Mouse (Mus musculus) hindbrain, embryonic 14.5 days (tissue): ENCODE data around the gene Them7. TPM values are rescaled to one million over a fixed set of nuclear protein-coding genes. Genes with fewer than 3 reads are reported as not detected.

ENCODE experiments used
- ATAC-seq: fragments of 200-750 bp; cut with Nextera tagmentation; 2 replicates; pipeline ENCODE4 v1.8.0; 2017; ENCODE audit warnings: moderate number of reproducible peaks, mild to moderate bottlenecking, moderate TSS enrichment, moderate library complexity; ENCODE audit not compliant: low FRiP score
- DNase-seq: peaks from one replicate; pipeline ENCODE4 v3.0.0-alpha.2; 2015; ENCODE audit warnings: low spot score
- H3K27ac ChIP-seq: fragments of 300-500 bp; sonication (generic); 2 replicates; pipeline ENCODE4 v1.5.1; 2014; ENCODE audit warnings: mild to moderate bottlenecking, moderate library complexity
- H3K27me3 ChIP-seq: fragments of 300-500 bp; sonication (generic); 2 replicates; pipeline ENCODE4 v1.6.1; 2014; ENCODE audit warnings: mild to moderate bottlenecking, low read length, mixed read lengths; ENCODE audit not compliant: control insufficient read depth, insufficient read depth
- H3K36me3 ChIP-seq: fragments of 300-500 bp; sonication (generic); replicated peaks from 2 replicates; pipeline ENCODE4 v1.6.1; 2014; ENCODE audit not compliant: control insufficient read depth, insufficient read depth
- H3K4me1 ChIP-seq: fragments of 300-500 bp; sonication (generic); replicated peaks from 2 replicates; pipeline ENCODE4 v1.6.1; 2014; ENCODE audit warnings: antibody characterized with exemption, low read length, mixed read lengths; ENCODE audit not compliant: control insufficient read depth, insufficient read depth
- H3K4me2 ChIP-seq: fragments of 300-500 bp; sonication (generic); replicated peaks from 2 replicates; pipeline ENCODE4 v1.6.1; 2014; ENCODE audit warnings: mild to moderate bottlenecking, moderate library complexity
- H3K4me3 ChIP-seq: fragments of 300-500 bp; sonication (generic); replicated peaks from 2 replicates; pipeline ENCODE4 v1.5.1; 2014; ENCODE audit warnings: mild to moderate bottlenecking, low read length
- H3K9ac ChIP-seq: fragments of 300-500 bp; sonication (generic); 2 replicates; pipeline ENCODE4 v1.6.1; 2014
- H3K9me3 ChIP-seq: fragments of 300-500 bp; sonication (generic); 2 replicates; pipeline ENCODE4 v1.6.1; 2016; ENCODE audit warnings: low read length; ENCODE audit not compliant: control insufficient read depth
- WGBS: fragments of 180-500 bp; shearing (Covaris S2); extraction: QIAGEN DNeasy Blood & Tissue Kit; methylation state at CpG from one replicate; pipeline ENCODE4 v1.1.7; 2014; 5-methylcytosine and 5-hydroxymethylcytosine counted together
- polyA plus RNA-seq: library from polyadenylated mRNA; unstranded; fragments of >200 nt; fragmentation: Nextera tagmentation; extraction: Ambion mirVana; gene quantifications from 2 replicates; pipeline ENCODE4 v1.2.1, GENCODE M21; 2014

Them7 gene
- polyA plus RNA-seq, 1 experiment from 2014 or later = not detected

DNA sequence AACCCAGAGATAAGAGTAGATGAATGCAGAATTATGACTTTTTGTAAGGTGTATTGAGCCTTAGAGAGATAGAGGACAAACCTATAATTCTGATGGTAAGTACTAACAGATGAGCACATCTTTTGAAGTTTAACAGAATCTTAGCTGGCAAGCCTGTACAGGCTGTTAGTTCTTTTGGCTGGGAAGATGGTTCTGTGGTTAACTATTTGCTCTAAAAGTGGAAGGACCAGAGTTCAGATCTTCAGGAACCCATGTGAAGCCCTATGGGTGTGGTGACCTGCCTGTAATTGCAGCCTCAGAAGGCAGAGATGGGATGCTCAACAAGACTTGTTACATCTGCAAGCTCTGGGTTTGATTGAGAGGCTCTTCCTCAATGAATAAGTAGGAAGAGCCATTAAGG, 59.7 kb downstream of the Them7 start:
- no peak overlapping the region for H3K27ac ChIP-seq
- H3K36me3 ChIP-seq = no peaks in the 10 kb centered on the region
- H3K9me3 ChIP-seq = no peaks in the 10 kb centered on the region
- no peak overlapping the region for H3K4me2 ChIP-seq
- DNase-seq (no peak), ATAC-seq (no peak)
- H3K4me1 ChIP-seq = no peaks in the 10 kb centered on the region
- no peaks in the 10 kb centered on the region for H3K27me3 ChIP-seq
- H3K4me3 ChIP-seq = no peak overlapping the region
- no peak overlapping the region for H3K9ac ChIP-seq

- Histone ChIP-seq H3K4me1 (no peaks in the 10 kb centered on the region), H3K9ac (no peak overlapping the region), H3K4me2 (no peak overlapping the region), H3K27ac (no peak overlapping the region), H3K4me3 (no peak overlapping the region), H3K36me3 (no peaks in the 10 kb centered on the region), H3K27me3 (no peaks in the 10 kb centered on the region), H3K9me3 (no peaks in the 10 kb centered on the region)
- ATAC-seq (no peak), DNase-seq (no peak)
- 68% methylated on average over 4 of the region's 4 CpGs for WGBS
Observed at GRCm38 (mm10) chr2:105284855-105285254, 60.7 kb downstream of the Them7 start.

DNA sequence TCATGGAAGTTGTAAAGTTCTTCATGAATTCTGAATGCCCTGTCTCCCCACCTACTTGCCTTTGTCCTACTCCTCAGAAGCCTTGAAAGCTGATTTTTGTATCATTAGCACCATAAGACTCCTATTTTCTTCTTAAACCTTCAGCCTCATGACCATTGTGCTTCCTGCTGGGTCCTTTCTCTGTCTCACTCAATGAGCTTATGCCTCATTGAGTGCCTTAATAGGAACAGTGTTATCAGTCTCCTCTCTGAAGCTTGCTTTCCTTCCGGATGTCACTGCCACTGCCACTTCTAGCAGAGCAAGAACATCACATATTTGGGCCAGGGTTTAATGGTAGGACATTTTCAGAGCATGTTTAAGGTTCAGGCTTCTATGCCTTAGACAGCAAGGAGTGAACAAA, 71.7 kb downstream of the Them7 start:
- no peak overlapping the region for H3K4me2 ChIP-seq
- H3K36me3 ChIP-seq = no peaks in the 10 kb centered on the region
- H3K9me3 ChIP-seq = no peaks in the 10 kb centered on the region
- H3K27me3 ChIP-seq = 0 out of 2 replicates have a peak, but pooled peaks cover 4% of the 10 kb centered on the region
- no peak overlapping the region for H3K4me3 ChIP-seq
- 0 out of 2 replicates have a peak, but pooled peaks cover 8% of the 10 kb centered on the region for H3K4me1 ChIP-seq
- H3K9ac ChIP-seq = no peak overlapping the region
- H3K27ac ChIP-seq = no peak overlapping the region
- ATAC-seq = no peak
- DNase-seq = no peak
- WGBS = 33% methylated on average over 1 of the region's 1 CpGs

GRCm38 (mm10) chr2:105298888-105299287, 74.8 kb downstream of the Them7 start:
- no peaks in the 10 kb centered on the region for H3K36me3 ChIP-seq
- 0 out of 2 replicates have a peak, but pooled peaks cover 4% of the 10 kb centered on the region for H3K27me3 ChIP-seq
- 88% methylated on average over 1 of the region's 1 CpGs for WGBS
- ATAC-seq (no peak), DNase-seq (no peak)
- no peak overlapping the region for H3K4me2 ChIP-seq
- H3K4me1 ChIP-seq = 0 out of 2 replicates have a peak, but pooled peaks cover 8% of the 10 kb centered on the region
- H3K9me3 ChIP-seq = no peaks in the 10 kb centered on the region
- H3K27ac ChIP-seq = no peak overlapping the region
- no peak overlapping the region for H3K9ac ChIP-seq
- H3K4me3 ChIP-seq = no peak overlapping the region

DNA sequence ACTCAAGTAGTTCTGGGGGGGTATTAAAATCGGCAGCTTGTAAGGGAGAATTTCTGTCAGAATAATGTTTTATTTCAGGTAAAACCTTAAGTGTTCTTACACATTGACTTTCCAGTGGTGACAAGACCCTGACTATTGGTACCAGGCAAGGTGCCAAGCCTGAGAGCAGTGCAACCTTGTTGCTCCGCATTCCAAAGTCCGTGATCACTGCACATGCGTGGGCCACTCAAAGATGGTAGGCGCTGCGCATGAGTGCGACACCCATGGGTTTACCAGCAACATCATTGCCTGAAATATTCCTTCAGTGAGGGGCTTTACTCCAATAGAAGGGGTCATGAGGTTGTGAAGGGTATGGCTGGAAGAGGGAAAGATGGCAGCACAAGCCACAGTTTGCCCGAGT, 77.0 kb downstream of the Them7 start:
- Histone ChIP-seq H3K36me3 (no peaks in the 10 kb centered on the region), H3K27ac (no peak overlapping the region), H3K4me1 (0 out of 2 replicates have a peak, but pooled peaks cover 6% of the 10 kb centered on the region), H3K9ac (no peak overlapping the region), H3K4me3 (no peak overlapping the region), H3K27me3 (0 out of 2 replicates have a peak, but pooled peaks cover 3% of the 10 kb centered on the region), H3K4me2 (no peak overlapping the region), H3K9me3 (no peaks in the 10 kb centered on the region)
- ATAC-seq (no peak), DNase-seq (no peak)
- WGBS = 95% methylated on average over 8 of the region's 8 CpGs

DNA sequence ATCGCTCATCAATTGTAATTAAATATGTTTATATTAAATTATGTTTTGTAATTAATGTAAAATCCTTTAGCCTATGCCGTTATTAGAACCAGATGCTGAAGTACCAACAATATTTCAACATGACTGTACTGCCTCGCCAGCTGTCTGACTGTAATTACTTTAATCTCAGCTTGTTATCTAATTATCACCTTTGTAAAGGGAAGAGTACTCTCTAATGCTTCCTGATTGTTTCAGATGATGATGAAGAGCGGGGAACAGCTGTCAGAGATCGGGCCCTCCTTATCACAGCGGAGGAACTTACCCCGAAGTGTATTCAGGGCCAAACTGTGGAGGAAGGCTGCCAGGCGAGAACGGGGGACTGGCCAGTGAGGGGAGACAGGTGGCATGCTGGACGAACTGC, 77.4 kb downstream of the Them7 start:
- no peak for DNase-seq
- no peak overlapping the region for H3K27ac ChIP-seq
- H3K4me1 ChIP-seq = 0 out of 2 replicates have a peak, but pooled peaks cover 2% of the 10 kb centered on the region
- no peak overlapping the region for H3K4me2 ChIP-seq
- H3K9ac ChIP-seq = no peak overlapping the region
- no peak for ATAC-seq
- no peaks in the 10 kb centered on the region for H3K36me3 ChIP-seq
- H3K4me3 ChIP-seq = no peak overlapping the region
- WGBS = 49% methylated on average over 10 of the region's 10 CpGs
- no peaks in the 10 kb centered on the region for H3K9me3 ChIP-seq
- H3K27me3 ChIP-seq = no peaks in the 10 kb centered on the region

- ATAC-seq = no peak
Observed at GRCm38 (mm10) chr2:105303962-105304514, 79.9 kb downstream of the Them7 start.

DNA sequence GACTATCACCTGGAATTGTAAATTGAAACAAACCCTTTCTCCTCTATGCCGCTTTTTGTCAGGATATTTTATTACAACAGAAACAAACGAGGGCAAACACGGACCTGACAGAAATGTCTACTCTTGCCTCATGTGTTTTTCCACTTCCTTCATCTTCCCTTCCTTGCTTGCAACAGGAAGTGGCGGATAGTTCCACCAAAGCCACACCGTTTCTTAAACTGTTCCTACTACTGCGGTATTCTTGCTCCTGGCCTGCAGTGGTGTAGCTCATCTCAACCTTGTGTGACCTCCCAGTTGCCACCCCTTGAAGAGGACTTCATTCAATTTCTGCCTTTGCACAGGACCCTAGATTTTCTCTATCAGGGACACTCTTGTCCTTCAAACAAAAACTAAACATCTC, 81.8 kb downstream of the Them7 start:
- ATAC-seq (no peak), DNase-seq (no peak)
- H3K27me3 ChIP-seq = no peaks in the 10 kb centered on the region
- no peaks in the 10 kb centered on the region for H3K9me3 ChIP-seq
- no peaks in the 10 kb centered on the region for H3K4me1 ChIP-seq
- 92% methylated on average over 6 of the region's 6 CpGs for WGBS
- no peak overlapping the region for H3K4me2 ChIP-seq
- no peak overlapping the region for H3K27ac ChIP-seq
- H3K4me3 ChIP-seq = no peak overlapping the region
- H3K36me3 ChIP-seq = no peaks in the 10 kb centered on the region
- no peak overlapping the region for H3K9ac ChIP-seq

More at GRCm38 (mm10) chr2:105303962-105304514, 79.9 kb downstream of the Them7 start:
- Histone ChIP-seq H3K9me3 (no peaks in the 10 kb centered on the region), H3K9ac (no peak overlapping the region), H3K4me1 (no peaks in the 10 kb centered on the region), H3K4me2 (no peak overlapping the region), H3K27me3 (no peaks in the 10 kb centered on the region), H3K36me3 (no peaks in the 10 kb centered on the region), H3K27ac (no peak overlapping the region), H3K4me3 (no peak overlapping the region)
- 65% methylated on average over 6 of the region's 6 CpGs for WGBS
- DNase-seq = no peak

DNA sequence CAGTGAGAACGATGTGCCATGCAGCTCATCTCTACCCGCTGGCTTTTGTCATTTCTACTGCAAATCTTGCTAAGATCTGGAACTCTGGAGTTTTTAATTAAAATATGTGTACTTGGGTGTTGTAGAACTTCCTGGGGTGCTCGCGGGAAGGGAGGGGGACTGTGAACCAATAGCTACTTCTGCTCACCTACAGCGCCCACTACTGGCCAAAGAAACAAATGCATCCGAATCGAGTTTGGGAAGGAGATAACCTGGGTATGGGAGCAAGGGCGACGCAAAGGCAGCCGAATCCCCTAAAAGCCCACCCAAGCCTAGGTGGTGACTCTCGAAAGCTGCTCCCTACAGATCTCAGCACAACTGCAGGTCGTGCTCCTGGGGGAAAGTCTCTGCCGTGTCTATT, 87.3 kb downstream of the Them7 start:
- Histone ChIP-seq H3K36me3 (no peaks in the 10 kb centered on the region), H3K9me3 (no peaks in the 10 kb centered on the region), H3K4me2 (no peak overlapping the region; the same call in 1 of the 2 replicates), H3K9ac (no peak overlapping the region), H3K27ac (peak overlapping the region; percentile 60; the same call in 1 of the 2 replicates), H3K4me1 (peaks cover 4% of the 10 kb centered on the region; the same call in 1 of the 2 replicates), H3K27me3 (peaks cover 10% of the 10 kb centered on the region; the same call in 1 of the 2 replicates), H3K4me3 (no peak overlapping the region)
- ATAC-seq (no peak), DNase-seq (no peak)
- 48% methylated on average over 13 of the region's 13 CpGs for WGBS
